Mouse (Mus musculus) heart, postnatal 0 days (tissue): ENCODE data around the gene Gse1.

ENCODE experiments used
- CTCF ChIP-seq: IDR thresholded peaks from 2 replicates; pipeline ENCODE4 v1.5.1; 2016; ENCODE audit warnings: antibody characterized with exemption, control low read depth, low read depth
- EP300 ChIP-seq: IDR thresholded peaks from 2 replicates; pipeline ENCODE4 v1.6.1; 2016; ENCODE audit warnings: antibody characterized with exemption, low read depth

GRCm38 (mm10) chr8:120416522-120417394 is 188.5 kb downstream of the Gse1 start:
- TF ChIP-seq EP300 (0 out of 2 replicates have a peak, but pooled peaks have one; percentile 32), CTCF (peak; percentile 30)
